Mouse (Mus musculus): Measurements from ENCODE around the gene Ppp2r1a. TPM values are rescaled to one million over a fixed set of nuclear protein-coding genes. Genes with fewer than 3 reads are reported as not detected.

The Ppp2r1a gene
- polyA plus RNA-seq, 1 experiment from 2014 or later: 756 TPM

DNA sequence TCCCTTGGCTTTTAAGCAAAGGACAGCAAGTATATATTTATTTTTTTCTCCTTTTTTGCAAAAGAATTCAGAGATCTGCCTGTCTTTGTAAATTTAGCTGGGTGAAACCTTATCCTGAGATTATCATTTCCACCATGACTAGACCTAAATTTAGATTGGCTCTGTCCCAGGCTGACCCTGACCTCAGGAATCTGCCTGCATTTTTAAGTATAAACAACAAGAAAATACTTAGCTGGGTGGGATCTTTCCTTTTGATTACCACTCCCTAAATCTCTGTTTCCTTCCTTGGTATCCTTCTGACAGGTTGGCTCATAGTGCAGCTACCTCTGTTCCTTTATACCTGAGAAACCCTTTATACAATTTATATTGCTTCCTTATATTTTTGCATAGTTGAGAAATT, 21.6 kb downstream of the Ppp2r1a start:
- DNase-seq (no peak), ATAC-seq (ENCODE audit: low FRiP score, low TSS enrichment) (no peak)
- no peaks in the 10 kb centered on the region for H3K4me1 ChIP-seq (ENCODE audit: control insufficient read depth, insufficient read depth, low read length)
- peaks cover 83% of the 10 kb centered on the region for H3K36me3 ChIP-seq (ENCODE audit: control insufficient read depth, insufficient read depth, low read length)
- H3K4me2 ChIP-seq (ENCODE audit: low read length): no peak overlapping the region
- H3K9ac ChIP-seq (replicated peaks; ENCODE audit: low read length): no peak overlapping the region
- no peak overlapping the region for H3K4me3 ChIP-seq (replicated peaks; ENCODE audit: low read depth, low read length)
- no peak overlapping the region for H3K27ac ChIP-seq (replicated peaks; ENCODE audit: low read depth, low read length)
- no peaks in the 10 kb centered on the region for H3K9me3 ChIP-seq (ENCODE audit: control insufficient read depth, low read length)
- no peaks in the 10 kb centered on the region for H3K27me3 ChIP-seq (ENCODE audit: control insufficient read depth, insufficient read depth, low read length)

DNA sequence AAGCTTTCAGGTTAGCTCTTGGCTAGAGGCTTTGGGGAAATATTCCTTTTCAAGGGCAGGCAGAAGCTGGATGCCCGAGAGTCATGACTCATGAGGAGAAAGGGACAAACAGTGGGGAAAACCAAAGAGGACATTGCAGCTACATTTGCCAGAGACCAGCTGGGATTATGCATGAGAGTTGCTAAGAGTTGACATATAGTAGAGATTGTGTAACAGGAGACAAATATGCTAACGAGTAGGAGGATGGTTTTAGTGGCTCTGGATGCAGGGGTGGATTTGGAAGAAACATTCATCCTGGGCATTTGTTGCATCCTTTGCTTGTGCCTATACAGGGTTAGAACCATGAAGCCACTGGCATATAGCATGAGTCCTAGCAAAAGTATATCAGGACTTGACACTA, 48.6 kb downstream of the Ppp2r1a start:
- H3K4me2 ChIP-seq (ENCODE audit: low read length): no peak overlapping the region
- H3K4me1 ChIP-seq (ENCODE audit: control insufficient read depth, insufficient read depth, low read length): no peaks in the 10 kb centered on the region
- 83% methylated on average over 2 of the region's 2 CpGs for WGBS
- DNase-seq: no peak
- no peak overlapping the region for H3K9ac ChIP-seq (replicated peaks; ENCODE audit: low read length)
- no peak for ATAC-seq (ENCODE audit: low FRiP score, low TSS enrichment)
- H3K9me3 ChIP-seq (ENCODE audit: control insufficient read depth, low read length): no peaks in the 10 kb centered on the region
- H3K27me3 ChIP-seq (ENCODE audit: control insufficient read depth, insufficient read depth, low read length): no peaks in the 10 kb centered on the region
- no peak overlapping the region for H3K4me3 ChIP-seq (replicated peaks; ENCODE audit: low read depth, low read length)
- H3K27ac ChIP-seq (replicated peaks; ENCODE audit: low read depth, low read length): no peak overlapping the region
- H3K36me3 ChIP-seq (ENCODE audit: control insufficient read depth, insufficient read depth, low read length): no peaks in the 10 kb centered on the region

DNA sequence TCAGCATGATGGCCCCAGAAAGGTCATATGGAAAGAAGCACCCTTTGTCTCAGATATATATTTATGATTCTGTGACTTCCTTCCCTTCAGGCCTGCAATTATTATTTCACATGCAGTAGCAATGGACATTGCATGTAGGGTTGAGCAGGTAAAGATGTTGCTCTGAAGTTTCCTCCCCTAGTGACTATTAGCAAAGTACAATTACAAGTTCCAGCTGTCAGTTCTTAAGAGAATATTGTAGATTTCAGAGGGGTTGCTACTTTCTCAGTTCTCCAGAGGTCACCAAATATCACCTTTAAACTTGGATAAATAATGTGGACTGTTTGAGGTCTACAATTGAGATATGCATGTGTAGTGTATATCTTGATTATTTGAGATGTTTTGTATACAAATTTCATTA, 51.3 kb downstream of the Ppp2r1a start, which contains the start of gene Vmn1r233:
Vmn1r233 (minus strand) TSS at position 101 of the 400 bp plus-strand sequence.
- Histone ChIP-seq H3K4me1 (ENCODE audit: control insufficient read depth, insufficient read depth, low read length) (no peaks in the 10 kb centered on the region), H3K9me3 (ENCODE audit: control insufficient read depth, low read length) (no peaks in the 10 kb centered on the region), H3K4me2 (ENCODE audit: low read length) (no peak within 1 kb of the TSS), H3K27me3 (ENCODE audit: control insufficient read depth, insufficient read depth, low read length) (no peaks in the 10 kb centered on the region), H3K36me3 (ENCODE audit: control insufficient read depth, insufficient read depth, low read length) (no peaks in the 10 kb centered on the region), H3K4me3 (replicated peaks; ENCODE audit: low read depth, low read length) (no peak within 1 kb of the TSS), H3K27ac (replicated peaks; ENCODE audit: low read depth, low read length) (no peak within 1 kb of the TSS), H3K9ac (replicated peaks; ENCODE audit: low read length) (no peak within 1 kb of the TSS)
- ATAC-seq (ENCODE audit: low FRiP score, low TSS enrichment): no peak
- DNase-seq: no peak

DNA sequence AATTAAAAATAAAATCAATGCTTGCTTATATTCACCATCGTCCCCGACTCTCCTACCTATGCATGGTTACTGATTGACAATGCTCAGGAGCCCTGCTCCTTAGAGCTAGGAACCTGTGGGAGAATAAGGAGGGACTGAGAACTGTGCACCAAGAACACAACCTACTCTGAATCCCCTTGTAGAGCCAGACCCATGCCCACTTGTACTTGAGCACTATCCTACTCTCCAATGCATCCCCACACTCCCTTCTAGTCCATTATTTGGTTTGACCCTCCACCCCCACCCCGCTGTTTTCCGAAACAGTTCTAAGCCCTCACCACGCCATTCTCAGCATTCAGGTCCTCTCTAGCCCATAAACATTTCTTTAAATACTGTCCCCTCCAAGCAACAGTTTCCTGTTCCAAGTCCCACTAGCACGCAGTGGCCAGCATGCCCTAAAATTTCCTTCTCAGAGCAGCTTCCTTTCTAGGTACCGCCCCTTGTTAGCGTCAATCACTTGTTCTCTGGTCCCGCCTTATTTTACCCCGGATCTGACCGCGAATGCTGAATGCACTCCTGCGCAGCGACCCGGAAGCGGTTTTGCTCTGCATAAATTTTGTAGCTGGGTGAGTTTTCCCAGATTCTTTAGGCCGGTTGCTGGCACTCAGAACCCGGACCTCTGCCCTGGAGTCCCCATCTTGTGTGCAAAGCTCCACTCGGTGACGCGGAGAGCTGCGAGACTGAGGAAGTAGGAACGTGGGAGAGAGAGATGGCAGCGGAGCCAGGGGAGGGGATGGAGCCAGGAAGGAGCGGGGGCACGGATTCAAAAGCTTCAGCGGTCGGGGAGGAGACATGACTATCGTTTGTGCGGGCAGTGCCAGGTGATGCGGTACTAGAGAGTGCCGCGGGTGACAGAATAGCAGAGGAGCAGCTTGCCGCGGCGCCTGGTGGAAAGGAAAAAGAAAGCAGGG, 63.5 kb downstream of the Ppp2r1a start, which contains the start of gene Zfp160:
Zfp160 (plus strand) TSS at position 522 of the 950 bp plus-strand sequence.
- Histone ChIP-seq H3K4me2 (ENCODE audit: low read length) (peak within 1 kb of the TSS; percentile 86), H3K4me1 (ENCODE audit: control insufficient read depth, insufficient read depth, low read length) (peaks cover 14% of the 10 kb centered on the region), H3K9me3 (ENCODE audit: control insufficient read depth, low read length) (no peaks in the 10 kb centered on the region), H3K27ac (replicated peaks; ENCODE audit: low read depth, low read length) (peak within 1 kb of the TSS; percentile 90), H3K9ac (replicated peaks; ENCODE audit: low read length) (peak within 1 kb of the TSS; percentile 89), H3K27me3 (ENCODE audit: control insufficient read depth, insufficient read depth, low read length) (no peaks in the 10 kb centered on the region), H3K4me3 (replicated peaks; ENCODE audit: low read depth, low read length) (peak within 1 kb of the TSS; percentile 84), H3K36me3 (ENCODE audit: control insufficient read depth, insufficient read depth, low read length) (peaks cover 15% of the 10 kb centered on the region)
- DNase-seq: peak; percentile 96
- ATAC-seq (ENCODE audit: low FRiP score, low TSS enrichment): peak; percentile 97
- 6% methylated on average over 36 of the region's 36 CpGs for WGBS

DNA sequence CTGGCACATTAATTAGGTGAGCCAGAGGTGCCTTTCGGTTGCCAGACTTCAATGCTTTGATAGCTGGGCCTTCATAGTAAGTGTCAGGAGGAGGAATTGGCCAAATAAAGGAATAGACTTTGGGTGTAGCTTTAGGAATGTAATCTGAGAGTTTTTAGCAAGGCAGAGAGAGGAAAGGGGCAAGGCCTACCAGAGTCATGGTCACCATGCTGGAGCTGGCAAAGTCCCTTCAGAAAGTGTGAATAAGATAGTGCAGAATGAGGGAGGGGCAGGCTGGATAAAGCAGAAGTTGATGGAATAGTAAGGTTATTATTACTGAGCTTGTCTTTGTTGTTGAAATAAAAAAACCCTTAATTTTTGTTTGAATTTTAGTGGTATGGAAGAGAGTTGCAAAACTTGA, 64.6 kb downstream of the Ppp2r1a start:
- no peak for ATAC-seq (ENCODE audit: low FRiP score, low TSS enrichment)
- WGBS: 33% methylated on average over 1 of the region's 1 CpGs
- Histone ChIP-seq H3K36me3 (ENCODE audit: control insufficient read depth, insufficient read depth, low read length) (peaks cover 15% of the 10 kb centered on the region), H3K4me3 (replicated peaks; ENCODE audit: low read depth, low read length) (peak overlapping the region; percentile 84), H3K4me1 (ENCODE audit: control insufficient read depth, insufficient read depth, low read length) (peaks cover 14% of the 10 kb centered on the region), H3K27ac (replicated peaks; ENCODE audit: low read depth, low read length) (peak overlapping the region; percentile 90; the same call in 1 of the 2 replicates), H3K9me3 (ENCODE audit: control insufficient read depth, low read length) (no peaks in the 10 kb centered on the region), H3K9ac (replicated peaks; ENCODE audit: low read length) (peak overlapping the region; percentile 89), H3K4me2 (ENCODE audit: low read length) (peak overlapping the region; percentile 86), H3K27me3 (ENCODE audit: control insufficient read depth, insufficient read depth, low read length) (no peaks in the 10 kb centered on the region)
- no peak for DNase-seq

Other genes starting within 250 kb of the Ppp2r1a start
- gene Vmn1r227, start 215.5 kb upstream of the Ppp2r1a start, polyA plus RNA-seq (2014; fragmentation: Nextera tagmentation; extraction: Ambion mirVana): not detected in 2 replicates
- gene Vmn1r228, start 159.2 kb upstream of the Ppp2r1a start, polyA plus RNA-seq (2014; fragmentation: Nextera tagmentation; extraction: Ambion mirVana): not detected in 2 replicates
- gene Vmn1r229, start 133.8 kb upstream of the Ppp2r1a start, polyA plus RNA-seq (2014; fragmentation: Nextera tagmentation; extraction: Ambion mirVana): 0.03 TPM in 1 of 2 replicates, not detected in the other
- not detected in 2 replicates for gene Vmn1r230, start 104.9 kb upstream of the Ppp2r1a start, polyA plus RNA-seq (2014; fragmentation: Nextera tagmentation; extraction: Ambion mirVana)
- not detected in 2 replicates for gene Vmn1r231, start 40.2 kb upstream of the Ppp2r1a start, polyA plus RNA-seq (2014; fragmentation: Nextera tagmentation; extraction: Ambion mirVana)
- gene Vmn1r232, start 25.6 kb upstream of the Ppp2r1a start, polyA plus RNA-seq (2014; fragmentation: Nextera tagmentation; extraction: Ambion mirVana): not detected in 2 replicates
- not detected in 2 replicates for gene Vmn1r233, start 51.2 kb downstream of the Ppp2r1a start, polyA plus RNA-seq (2014; fragmentation: Nextera tagmentation; extraction: Ambion mirVana)
- 22.4 and 24.5 TPM in 2 replicates for gene Zfp160, start 63.6 kb downstream of the Ppp2r1a start, polyA plus RNA-seq (2014; fragmentation: Nextera tagmentation; extraction: Ambion mirVana)